Mouse (Mus musculus): ENCODE data around the gene Ccni.

The Ccni gene

DNA sequence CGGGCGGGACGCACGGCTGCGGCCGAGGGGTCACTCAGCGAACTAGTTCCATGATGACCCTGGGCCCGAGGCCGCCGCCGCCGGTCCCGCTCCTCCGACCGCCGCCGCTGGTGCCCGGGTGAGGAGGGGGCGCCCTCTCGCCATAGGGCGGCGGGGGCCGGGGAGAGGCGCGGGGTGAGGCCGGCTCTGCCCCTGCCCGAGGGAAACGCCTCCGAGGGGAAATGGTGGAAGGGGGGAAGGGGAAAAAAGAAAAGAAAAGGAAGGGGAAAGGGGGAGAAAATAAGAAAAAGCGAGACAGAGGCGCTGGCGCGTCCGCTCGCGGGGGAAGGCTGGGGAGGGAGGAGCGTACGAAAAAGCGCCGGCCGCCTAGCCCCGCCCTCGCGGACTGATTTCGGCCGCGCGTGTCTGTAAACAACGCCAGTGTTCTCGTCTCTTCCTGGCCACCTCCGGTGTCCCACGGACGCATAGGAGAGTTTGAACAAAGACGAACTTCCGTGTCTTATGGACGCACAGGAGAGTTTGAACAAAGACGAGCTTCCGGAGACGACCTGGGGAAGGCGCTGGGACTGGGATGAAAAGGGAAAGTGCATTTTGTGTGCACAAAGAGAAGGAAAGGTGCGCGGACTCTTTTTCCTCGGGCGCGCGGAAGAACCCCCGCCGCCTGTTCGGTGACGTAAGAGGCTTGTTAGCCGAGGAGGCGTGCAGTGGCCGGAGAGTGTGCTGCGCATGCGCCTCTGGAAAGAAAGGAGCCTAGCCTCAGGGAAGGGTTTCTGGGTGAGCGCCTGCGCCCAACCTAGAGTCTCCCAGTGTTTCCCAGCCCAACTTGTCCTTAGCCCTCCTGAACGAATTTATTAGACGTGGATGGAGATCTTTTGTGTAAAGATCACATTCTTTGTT, at the start of gene Ccni, which contains the start of gene 2010109A12Rik:
Ccni (minus strand) TSS at position 387 of the 897 bp plus-strand sequence.
2010109A12Rik (plus strand) TSS at position 410 of the 897 bp plus-strand sequence.
- peak; percentile 94 to 95 for DNase-seq

DNA sequence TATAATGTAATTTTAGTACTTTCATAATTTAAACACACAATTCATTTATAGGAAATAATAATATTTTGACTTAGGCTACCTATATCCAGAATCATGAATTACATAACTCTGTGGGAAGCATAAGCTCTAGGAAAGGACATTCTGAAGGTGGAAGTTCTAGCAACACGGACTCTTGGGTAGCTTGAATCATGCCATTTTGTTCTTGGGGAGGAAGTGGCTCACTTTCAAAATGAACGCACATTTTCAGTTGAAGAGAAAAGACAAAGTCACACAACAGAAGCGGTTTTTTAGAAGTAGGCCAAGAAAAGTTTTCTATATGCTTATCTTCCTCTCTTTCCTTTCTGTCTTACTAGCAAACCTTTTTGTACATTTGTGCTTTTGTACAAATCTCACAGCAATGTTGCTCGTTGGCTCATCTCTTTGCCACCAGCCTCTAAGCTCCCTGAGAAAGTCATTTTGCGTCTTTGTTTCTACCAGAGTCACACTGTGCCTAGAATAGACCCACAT, 49.5 kb upstream of the Ccni start:
- DNase-seq, result no peak

DNA sequence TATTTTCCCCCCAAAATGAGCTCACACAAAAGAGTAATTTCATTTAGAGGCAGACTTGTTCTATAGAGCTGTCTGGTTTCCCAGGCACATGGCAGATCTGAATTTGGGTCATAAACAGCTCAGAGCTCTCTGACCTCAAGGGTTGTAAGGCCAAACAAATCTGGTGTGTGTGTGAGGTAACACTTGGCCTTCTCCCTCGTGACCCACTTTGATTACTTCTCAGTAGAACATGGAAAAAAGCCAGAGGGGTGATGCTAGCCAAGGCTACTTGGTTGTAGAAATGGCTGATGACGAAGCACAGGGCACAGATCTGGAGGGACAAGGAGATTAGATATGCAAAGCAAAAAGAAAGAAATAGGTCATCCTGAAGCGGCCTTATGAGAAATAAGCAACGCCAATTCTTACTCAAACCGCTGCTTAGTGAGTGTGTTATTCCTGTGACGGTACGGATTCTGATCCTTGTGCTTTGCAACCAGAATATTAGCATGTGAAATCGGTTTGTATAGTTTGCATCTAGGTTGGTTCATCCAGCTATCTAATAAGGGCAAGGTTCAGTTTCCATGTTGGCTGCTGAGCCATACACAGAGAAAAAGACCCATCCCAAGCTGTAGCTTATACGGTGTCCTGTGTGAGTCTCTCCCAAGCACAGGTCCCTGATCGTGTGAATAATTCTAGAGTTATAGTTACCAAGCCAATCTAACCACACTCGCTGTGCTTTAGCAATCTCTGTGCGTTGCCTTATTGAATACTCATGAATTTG, 44.9 kb upstream of the Ccni start:
- DNase-seq, result peak; percentile 11 to 30

DNA sequence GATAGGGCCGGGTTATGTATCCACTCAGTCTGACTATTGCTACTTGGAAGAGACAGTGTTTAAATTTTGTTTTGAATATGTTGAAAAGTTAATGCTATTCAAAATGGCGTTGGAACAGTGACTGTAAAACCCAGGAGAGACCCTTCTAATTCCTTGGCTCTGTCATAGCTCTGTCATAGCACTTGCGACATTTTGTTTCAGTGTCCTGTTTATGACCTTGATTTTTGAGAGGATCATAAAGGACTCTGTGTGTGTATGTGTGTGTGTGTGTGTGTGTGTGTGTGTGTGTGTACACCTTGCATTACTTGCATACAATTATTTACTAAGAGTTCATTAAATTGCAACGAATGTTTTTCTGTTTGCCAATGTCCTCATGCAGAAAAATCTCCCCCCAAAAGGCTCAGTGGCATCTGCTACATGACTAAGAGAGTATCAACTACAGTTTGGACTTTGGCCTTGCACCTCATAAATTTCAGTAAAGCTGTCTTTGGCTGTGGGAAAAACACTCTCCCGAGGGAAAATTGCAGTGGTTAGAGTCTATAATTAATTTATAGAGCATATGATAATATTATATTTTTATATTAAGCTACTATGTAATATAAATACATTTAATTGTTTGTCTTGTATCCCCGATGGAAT, 43.8 kb upstream of the Ccni start:
- DNase-seq, result no peak

DNA sequence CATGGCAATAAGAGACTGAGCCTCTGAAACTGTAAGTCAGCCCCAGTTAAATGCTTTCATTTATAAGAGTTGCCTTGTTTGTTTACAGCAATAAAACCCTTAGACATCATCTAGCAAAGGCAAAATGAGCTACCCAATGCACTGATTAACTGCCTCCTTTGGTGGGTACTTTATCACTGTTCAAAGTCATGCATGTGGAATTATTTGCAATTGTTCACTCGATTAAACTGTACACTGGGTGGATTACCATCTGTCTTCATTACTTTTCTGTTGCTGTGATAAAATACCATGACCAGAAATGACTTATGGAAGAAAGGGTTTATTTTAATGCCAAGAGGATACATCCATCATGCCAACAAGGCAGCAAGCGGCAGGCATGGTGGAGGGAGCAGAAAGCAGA, 39.0 kb upstream of the Ccni start:
- no peak for DNase-seq

DNA sequence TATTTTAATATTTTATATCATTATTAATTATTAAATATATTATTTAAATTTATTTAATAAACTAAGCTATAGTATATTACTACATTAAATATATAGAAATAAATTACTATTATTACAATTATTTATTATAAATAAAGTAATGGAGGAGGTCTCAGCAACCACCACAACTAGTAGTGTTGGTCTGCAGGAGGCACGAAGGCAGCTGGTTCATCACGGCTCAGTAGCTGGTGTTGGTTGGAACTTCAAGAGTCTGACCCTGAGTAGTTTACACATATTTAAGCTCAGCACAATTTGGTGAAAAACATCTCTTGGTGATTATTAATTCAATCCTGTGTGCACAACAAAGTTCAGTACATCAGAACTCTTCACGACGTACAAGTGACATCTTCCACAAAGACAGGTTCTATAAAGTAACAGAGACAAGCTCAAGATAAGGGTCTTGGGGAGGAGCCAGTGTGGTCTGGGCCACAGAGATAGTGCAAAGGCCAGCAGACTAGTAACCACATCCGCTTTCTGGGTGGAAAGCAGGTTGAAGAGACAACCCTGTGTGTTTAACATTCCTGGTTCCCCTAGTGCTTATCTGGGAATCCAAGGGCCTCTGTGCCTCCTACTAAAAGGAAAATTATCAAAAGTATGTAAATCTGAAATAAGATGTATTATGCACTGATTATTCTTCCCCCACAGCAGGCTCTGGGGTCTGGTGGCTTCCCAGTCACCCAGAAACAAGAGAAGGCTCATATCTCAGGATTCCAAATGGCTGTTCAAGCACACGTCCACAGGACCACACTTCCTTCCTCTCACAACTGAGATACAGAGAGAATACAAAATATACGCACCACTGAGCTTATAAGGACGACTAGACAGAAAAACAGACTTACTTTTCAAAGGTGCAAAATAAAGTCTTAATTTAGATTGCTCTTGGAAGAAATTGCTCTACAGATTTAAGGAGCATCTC, 33.6 kb upstream of the Ccni start:
- DNase-seq, result no peak

DNA sequence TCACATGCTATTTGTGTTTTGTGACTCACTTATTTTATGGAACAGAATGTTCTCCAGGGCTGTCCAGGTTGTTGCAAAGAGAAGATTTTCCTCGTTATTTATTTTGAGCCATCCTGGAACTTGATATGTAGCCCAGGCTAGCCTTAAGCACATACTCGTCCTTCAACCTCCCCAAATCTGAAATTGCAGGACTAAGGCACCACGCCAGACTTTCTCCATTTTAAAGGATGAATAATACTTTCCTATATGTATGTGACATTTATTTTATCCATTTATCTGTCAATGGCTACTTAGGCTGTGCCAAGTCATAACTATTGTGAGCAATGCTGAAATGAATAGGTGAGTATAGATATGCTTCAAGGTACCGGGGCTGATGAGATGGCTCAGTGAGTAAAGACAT, 30.2 kb upstream of the Ccni start:
- no peak for DNase-seq

DNA sequence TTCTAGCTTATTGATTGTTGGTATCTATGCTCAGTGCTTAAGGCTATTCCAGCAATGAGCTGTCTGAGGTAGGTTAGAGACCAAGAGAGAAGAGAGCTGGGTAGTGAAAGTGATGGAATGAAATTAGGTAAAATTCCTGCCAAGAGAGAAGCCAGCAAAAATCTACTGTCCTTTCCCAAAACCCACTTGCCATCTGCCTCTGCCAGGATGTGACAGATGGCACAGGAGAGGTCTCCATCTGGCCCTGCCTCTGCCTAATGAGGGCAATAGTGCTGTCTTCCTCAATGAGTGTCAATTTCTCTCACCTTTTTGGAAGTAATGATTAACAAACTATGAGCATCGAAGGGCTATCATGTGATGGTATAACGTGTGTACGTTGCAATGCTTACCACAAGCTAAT, 29.6 kb upstream of the Ccni start:
- DNase-seq, result no peak

DNA sequence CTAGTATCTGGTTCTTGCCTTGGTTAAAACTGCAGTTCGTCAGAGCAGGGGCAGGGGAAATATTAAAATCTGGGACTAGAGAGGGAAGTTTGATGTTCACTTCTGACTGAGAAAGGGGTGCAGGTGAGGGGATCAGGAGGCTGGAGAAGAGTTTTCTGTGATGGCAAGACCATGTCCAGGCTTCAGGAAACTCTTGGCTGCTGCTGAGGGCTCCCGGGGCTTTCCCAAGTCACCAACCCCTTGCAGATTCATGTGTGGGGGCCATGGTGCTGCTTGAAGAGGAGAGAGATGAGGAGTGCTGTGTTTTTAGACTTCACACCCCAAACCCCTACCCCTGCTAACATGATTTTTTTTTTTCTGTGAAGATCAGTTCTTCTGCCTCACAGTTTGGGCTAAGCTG, 28.3 kb upstream of the Ccni start:
- DNase-seq, result no peak

DNA sequence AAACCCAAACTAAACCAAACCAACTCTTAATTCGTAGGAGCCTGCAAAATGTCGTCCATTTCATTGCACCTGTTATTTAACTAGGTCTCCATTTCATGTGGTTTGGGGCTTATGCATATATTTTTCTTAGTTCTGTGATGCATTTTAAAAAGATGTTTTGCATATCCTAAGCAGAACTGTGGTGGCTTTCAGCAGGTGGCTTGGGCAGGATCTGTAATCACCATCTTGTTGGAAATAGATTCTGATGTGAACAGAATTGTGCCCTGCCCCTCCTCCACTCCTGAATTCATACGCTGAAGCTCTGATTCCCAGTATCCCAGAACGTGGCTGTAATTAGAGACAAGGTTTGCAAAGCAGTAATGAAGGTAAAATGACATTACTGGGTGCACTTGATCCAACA, 27.8 kb upstream of the Ccni start:
- DNase-seq, result no peak

DNA sequence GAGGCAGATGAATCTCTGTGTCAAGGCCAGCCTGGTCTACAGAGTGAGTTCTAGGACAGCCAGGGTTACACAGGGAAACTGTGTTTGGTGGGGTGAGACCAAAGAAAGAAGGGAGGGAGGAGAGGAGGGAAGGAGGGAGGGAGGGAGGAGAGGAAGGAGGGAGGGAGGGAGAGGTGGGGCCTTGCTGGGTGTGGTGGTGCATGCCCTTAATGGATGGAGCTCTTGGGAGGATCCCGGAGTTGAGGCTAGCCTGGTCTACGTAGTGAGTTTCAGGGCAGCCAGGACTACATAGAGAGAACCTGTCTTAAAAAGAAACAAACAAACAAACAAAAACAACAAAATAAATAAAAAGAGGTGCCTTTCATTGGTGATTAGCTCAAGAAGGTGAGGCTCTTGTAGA, 26.5 kb upstream of the Ccni start:
- DNase-seq, result no peak

DNA sequence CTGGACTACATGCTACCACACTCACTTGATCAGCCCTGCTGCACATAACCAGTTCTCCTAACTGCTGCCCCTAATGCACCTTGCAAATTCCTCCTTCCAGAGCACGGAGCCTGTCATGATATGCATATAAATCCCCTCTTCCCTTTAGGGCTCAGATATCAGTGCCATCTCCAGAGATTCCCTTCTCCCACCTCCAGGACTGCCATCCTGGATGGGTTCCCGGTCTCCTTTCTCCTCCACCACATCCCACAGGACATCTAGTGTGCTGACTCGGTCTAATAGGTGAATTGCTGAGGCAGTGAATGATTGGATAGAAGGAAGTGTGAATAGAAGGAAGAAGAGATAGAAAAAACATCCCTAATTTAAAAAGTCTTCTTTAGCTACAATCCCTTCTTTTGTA, 25.4 kb upstream of the Ccni start:
- DNase-seq, result no peak

DNA sequence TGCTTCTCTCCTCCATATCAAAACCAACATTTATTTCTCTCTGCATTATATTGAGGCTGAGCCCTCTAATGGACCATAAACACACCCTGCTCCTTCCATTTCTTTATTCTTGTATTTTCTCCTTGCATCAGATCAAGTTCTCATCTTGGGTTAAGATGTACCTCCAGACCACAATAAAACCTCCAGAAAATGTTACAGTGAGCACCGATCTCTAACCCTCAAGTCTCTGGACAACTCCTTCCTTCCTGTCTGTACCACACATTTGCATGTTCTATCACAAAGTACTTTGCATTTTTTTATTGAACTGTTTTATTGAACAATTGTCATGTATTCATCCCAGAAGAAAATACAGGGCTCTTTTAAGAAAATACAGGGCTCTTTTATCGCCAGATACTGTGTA, 23.2 kb upstream of the Ccni start:
- no peak for DNase-seq

DNA sequence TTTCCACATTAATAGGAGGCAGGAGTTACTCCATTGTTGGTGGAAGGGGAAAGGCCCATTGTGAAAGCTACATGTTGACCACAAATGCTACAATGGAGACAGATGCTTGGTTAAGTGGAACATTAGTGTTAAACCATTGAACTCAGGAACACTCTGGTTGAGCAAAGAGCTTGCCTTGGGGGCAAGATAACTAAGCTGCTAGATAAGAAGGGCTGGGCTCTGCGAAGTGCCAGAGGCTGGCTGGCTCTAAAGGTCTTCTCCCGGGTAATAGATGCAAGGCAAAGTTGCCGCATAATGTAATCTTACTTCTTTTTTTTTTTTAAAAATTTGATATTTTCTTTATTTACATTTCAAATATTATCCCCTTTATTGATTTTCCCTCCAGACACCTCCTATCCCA, 20.9 kb upstream of the Ccni start:
- no peak for DNase-seq

DNA sequence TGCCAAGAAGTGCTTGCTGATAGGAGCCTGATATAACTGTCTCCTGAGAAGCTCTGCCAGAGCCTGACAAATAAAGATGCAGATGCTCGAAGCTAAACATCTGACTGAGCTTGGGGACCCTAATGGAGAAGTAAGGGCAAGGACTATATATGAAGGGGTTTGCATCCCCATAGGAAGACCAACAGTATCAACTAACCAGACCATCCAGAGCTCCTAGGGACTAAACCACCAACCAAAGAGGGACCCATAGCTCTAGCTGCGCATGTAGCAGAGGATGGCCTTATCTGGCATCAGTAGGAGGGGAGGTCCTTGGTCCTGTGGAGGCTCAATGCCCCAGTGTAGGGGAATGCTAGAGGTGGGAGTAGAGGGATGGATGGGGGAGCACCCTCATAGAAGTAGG, 18.3 kb upstream of the Ccni start:
- no peak for DNase-seq

DNA sequence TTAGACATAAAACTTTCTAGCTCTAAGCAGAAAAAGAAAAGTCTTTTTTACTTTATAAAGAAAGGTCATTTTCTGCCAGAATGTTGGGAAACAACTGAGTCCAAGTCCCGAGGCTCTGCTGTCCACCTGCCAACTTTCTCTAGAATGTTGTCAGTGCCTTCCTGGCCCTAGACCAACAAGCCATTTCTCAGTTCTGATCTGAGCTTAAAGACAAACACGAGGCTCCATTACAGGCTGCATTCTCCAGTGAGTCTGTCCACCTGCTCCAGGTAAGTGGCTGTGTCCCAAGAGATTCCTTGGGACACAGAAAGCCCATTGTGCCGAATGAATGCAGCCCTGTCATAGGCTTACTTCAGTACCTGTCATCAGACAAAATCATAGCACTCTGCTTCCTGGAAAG, 15.4 kb upstream of the Ccni start:
- DNase-seq, result peak; percentile 56 to 67

DNA sequence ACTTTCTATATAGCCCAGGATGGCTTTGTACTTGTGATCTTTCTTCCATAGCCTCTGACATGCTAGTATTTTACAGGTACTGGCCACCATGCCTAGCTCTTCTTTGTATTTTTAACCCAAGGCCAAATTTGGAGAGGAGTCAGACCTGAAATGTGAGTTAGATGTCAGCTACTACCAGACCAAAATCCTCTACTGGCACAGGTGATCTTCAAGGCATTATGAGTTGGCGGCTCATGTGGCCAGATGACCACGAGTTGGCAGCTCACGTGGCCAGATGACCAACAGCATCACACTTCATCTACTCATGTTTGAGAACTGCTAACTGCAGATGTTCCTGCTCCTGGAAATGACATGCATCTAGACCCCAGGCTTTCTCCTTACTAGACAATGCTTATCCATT, 12.1 kb upstream of the Ccni start:
- DNase-seq, result no peak

DNA sequence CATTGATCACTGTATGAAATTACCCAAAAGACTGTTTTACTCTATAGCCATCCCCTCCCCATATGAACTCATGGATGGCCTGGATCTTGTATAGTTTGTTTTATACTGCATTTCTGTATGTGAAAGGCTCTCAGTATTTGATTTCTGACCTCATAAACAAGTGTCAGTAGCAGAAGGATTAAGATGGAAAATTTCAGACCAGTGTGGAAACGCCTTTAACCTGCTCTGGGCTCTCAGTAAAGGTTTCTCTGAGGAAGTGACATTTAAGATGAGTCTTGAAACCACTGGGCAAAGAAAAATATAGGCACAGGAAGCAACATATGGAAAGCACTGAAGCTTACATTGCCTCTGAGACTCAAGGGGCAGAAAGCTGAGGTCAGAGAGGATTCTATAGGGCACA, 1.3 kb upstream of the Ccni start:
- DNase-seq, result no peak

DNA sequence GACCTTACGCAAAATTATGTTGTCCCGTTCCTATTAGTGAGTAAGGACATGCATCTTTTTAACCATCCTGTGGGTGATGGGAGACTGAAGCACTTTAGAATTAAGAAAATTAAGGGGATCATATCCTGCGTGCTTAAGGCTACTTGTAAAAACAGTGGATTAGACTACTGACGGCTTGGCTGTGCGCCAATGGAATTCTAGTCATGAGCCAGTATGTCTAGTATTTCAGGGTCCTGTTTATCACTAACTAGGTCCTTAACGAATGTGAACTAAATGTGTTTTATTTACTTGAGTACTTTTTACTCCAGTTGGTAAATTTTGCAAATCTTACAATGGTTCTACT, 682 bp upstream of the Ccni start:
- DNase-seq, result peak; percentile 74 to 80

DNA sequence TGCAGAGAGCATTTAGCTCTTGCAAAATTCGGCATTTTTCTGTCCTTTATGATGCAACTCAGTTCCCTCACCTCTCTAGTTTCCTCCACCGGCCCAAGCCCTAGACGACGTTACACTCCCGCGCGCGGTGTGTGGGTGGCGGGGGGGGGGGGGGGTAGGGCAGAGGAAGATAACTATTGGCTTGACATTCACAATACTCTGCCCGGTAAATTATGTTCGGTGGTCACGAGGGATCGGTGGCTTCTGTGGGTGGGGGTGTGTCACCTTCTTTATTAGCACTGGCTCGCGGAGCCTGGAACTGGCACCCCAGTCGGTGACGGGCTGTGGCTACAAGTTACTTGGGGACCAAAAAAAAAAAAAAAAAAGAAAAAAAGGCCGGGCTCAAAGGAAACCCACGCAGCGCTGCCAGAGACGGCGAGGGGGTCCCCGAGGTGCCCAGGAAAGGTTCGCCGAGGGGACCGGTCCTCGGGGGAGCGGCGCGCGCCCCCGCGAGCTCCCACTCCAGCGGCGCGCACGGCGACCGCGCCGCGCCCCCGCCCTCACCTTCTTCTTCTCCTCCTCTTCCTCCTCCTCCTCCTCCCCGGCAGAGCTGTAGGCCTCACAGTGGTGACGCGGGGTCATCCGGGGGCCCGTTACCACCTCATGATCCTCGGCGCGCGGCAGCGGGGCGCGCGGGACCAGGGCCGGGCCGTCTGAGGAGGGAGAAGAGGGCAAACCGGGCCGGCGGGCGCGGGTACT, 755 bp downstream of the Ccni start:
- peak; percentile 48 to 50 for DNase-seq

DNA sequence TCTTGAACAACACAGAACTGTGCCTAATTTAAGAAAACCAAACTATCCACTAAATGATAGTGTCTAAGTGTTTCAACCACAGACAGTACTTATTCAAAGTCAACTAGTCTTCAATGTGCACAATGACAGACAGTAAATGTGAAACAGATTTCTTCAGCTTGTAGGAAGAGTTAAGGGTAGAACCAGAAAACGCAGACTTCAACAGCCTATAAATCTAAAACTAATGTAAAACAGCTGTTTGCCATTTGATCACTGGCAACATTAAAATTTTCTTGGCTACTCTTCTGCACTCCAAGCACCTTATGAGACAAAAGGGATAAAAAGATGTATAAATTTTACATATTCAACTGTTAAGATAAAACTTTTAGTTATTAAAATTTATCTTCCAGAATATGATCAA, 5.1 kb downstream of the Ccni start:
- no peak for DNase-seq

DNA sequence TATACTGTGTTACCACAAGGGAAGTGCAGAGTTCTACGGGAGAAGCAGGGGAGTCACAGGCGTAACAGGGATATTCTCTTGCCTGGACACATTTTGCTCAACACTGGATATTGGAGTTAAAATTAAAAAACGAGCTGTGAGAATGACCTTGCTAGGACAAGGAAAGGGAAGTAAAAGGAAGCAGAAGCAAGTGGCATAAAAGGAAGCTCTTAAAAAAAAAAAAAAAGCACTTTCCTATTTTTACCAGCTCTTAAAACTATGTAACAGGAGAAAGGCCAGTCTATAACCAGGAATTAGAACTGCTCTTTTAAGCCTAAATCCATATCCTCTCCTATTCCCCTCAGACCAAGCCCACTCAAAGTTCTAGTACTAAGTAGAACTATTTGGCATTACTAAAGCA, 8.1 kb downstream of the Ccni start:
- no peak for DNase-seq

Data from kidney, adult 8-10 months (tissue).